In the genomic region with DNA sequence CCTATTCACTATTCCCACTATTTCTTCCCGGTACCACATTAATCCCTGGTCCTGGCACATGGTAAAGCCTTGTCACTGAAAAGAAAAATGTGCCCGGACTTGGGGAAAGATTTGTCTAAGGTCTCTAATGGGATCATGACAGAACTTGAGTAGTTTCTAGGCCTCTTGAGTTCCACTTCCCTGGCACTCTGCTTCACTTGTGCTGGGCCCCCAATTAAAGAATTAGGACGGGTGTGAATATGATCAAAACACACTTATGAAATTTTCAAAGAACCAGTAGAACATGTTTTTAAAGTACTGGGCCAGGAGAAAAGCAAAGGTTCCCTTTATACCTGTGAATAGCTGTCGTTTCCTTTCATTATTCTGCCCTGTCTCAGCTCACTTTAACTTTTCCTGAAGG, we compare ENCODE assay signal across 16 mouse cellular contexts.
"Had no signal": no experiment of that assay in that cellular context is flagged by ENCODE, and none has a peak within 500 bp of the region (broad histone marks: within the 10 kb centered on the region; RNA-seq: fewer than 3 reads in every experiment).

No protein-coding gene starts in this region.

- ATAC-seq: liver, postnatal 0 days; midbrain, embryonic 13.5 days; midbrain, embryonic 15.5 days had no signal

- H3K27ac ChIP-seq: liver, embryonic 13.5 days; liver, embryonic 15.5 days; macrophage; midbrain, embryonic 13.5 days; midbrain, embryonic 15.5 days; neural tube, embryonic 12.5 days; stomach, embryonic 15.5 days; stomach, postnatal 0 days had no signal

- H3K4me1 ChIP-seq: neural tube, embryonic 12.5 days; stomach, embryonic 15.5 days had no signal

- H3K36me3 ChIP-seq: liver, embryonic 13.5 days; liver, embryonic 15.5 days; midbrain, embryonic 15.5 days; neural tube, embryonic 12.5 days; stomach, embryonic 15.5 days had no signal

- H3K9ac ChIP-seq: liver, embryonic 13.5 days; liver, embryonic 15.5 days; liver, postnatal 0 days; midbrain, embryonic 13.5 days; midbrain, embryonic 15.5 days; neural tube, embryonic 12.5 days; stomach, embryonic 15.5 days had no signal

- DNase-seq: liver; liver, embryonic 13.5 days; liver, postnatal 0 days; right cerebral cortex, postnatal 14 days; thymus, adult 2 months; thymus, postnatal 36 days had no signal

- H3K4me2 ChIP-seq: liver, embryonic 11.5 days; liver, embryonic 13.5 days; liver, embryonic 15.5 days; midbrain, embryonic 11.5 days; midbrain, embryonic 13.5 days; midbrain, embryonic 15.5 days; neural tube, embryonic 12.5 days; stomach, embryonic 15.5 days had no signal

- H3K27me3 ChIP-seq: liver, embryonic 13.5 days; liver, embryonic 15.5 days; midbrain, embryonic 13.5 days; midbrain, embryonic 15.5 days; neural tube, embryonic 12.5 days; stomach, embryonic 15.5 days had no signal

- H3K9me3 ChIP-seq: liver, embryonic 13.5 days; liver, embryonic 15.5 days; megakaryocyte, embryonic 14.5 days; midbrain, embryonic 13.5 days; midbrain, embryonic 15.5 days; neural tube, embryonic 12.5 days; stomach, embryonic 15.5 days had no signal

- H3K4me3 ChIP-seq: liver, embryonic 13.5 days; liver, embryonic 15.5 days; megakaryocyte, embryonic 14.5 days; midbrain, embryonic 13.5 days; midbrain, embryonic 15.5 days; neural tube, embryonic 12.5 days; stomach, embryonic 15.5 days had no signal
